Mouse (Mus musculus) CD8-positive naive resting alpha-beta T cell, adult 57 days (primary cell): ENCODE results near the gene Gramd1b. TPM values are rescaled to one million over a fixed set of nuclear protein-coding genes. Genes with fewer than 3 reads are reported as not detected.

Source experiments
- total RNA-seq: library from RNA; stranded (reverse); gene quantifications from one replicate; pipeline ENCODE4 v1.2.4, GENCODE M21; 2023

Gramd1b gene
- 56.2 TPM for total RNA-seq

GRCm38 (mm10) chr9:40531027-40531621, at the start of gene Gramd1b:
Gene Gramd1b (minus strand): TSS chr9:40531383.

GRCm38 (mm10) chr9:40269103-40269861, 261.9 kb downstream of the Gramd1b start, which contains the start of gene Scn3b:
Gene Scn3b (plus strand): TSS chr9:40269217.

Other genes with a start within 250 kb of the Gramd1b start
- not detected for gene Gm21915, start 139.2 kb upstream of the Gramd1b start, total RNA-seq
- 0.12 TPM for gene Clmp, start 154.6 kb upstream of the Gramd1b start, total RNA-seq